Comparison of ENCODE assay signal across 33 mouse cellular contexts in the genomic region with DNA sequence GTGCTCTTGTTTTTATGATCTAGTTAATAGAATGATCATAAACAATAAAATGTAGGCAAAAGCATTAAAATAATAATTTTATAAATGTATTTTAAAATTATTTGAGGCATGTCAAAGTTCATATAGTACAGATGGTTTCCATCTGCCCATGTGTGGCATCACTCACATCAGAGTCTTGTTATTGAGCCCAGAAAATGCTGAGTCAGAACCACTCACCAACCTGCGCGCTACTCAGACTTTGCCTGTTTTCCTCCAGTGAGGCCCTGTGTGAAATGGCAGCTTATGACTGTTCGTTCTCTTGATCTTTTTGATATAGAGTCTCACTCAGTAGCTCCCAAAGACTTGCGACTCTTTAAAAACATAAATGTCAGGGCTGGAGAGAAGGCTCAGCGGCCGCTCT. TPM values are rescaled to one million over a fixed set of nuclear protein-coding genes. Genes with fewer than 3 reads are reported as not detected.
DNase-seq lines count a peak whose midpoint lies in the region; ATAC-seq and TF ChIP-seq lines count a peak whose summit lies in the region.
"Had no signal": no experiment of that assay in that cellular context is flagged by ENCODE, and none has a peak within 500 bp of the region (broad histone marks: within the 10 kb centered on the region; RNA-seq: fewer than 3 reads in every experiment).

No protein-coding gene starts in this region.

- ATAC-seq in liver, embryonic 13.5 days (ENCODE audit: low read depth) = peak; percentile 60; the same call in 1 of the 2 replicates
- no peak for ATAC-seq in liver, embryonic 12.5 days
- ATAC-seq: forebrain, embryonic 14.5 days; intestine, embryonic 15.5 days had no signal

- H3K9me3 ChIP-seq in liver, embryonic 13.5 days (replicated peaks) = no peaks in the 10 kb centered on the region
- H3K9me3 ChIP-seq in liver, embryonic 12.5 days (replicated peaks) = no peaks in the 10 kb centered on the region
- H3K9me3 ChIP-seq in ES-E14 (ENCODE audit: control insufficient read depth, insufficient read depth, low read depth, low read length) = no peaks in the 10 kb centered on the region
- H3K9me3 ChIP-seq: embryonic facial prominence, embryonic 12.5 days; embryonic facial prominence, embryonic 15.5 days; G1E; hindbrain, embryonic 12.5 days; hindbrain, embryonic 15.5 days; intestine, embryonic 15.5 days had no signal

- H3K27ac ChIP-seq in liver, embryonic 13.5 days = peak overlapping the region; percentile 61
- H3K27ac ChIP-seq in liver, embryonic 12.5 days = no peak overlapping the region
- H3K27ac ChIP-seq in ES-E14 (ENCODE audit: insufficient read depth, low read depth, low read length, poor library complexity, severe bottlenecking) = no peak overlapping the region
- no peak overlapping the region for H3K27ac ChIP-seq in layer of hippocampus, adult 2 months
- H3K27ac ChIP-seq: embryonic facial prominence, embryonic 12.5 days; embryonic facial prominence, embryonic 15.5 days; gastrocnemius, adult 2 months; hindbrain, embryonic 12.5 days; hindbrain, embryonic 15.5 days; intestine, embryonic 15.5 days had no signal

- no peak for TF ChIP-seq CTCF in layer of hippocampus, adult 2 months (conservative IDR thresholded peaks at IDR 0.05)

- in situ Hi-C loops in ES-E14 (cut with MboI; ENCODE audit: low sequenced_read_pairs in 2 of 2, unreplicated experiment in 2 of 2) = no loop called here

- H3K4me1 ChIP-seq in liver, embryonic 13.5 days (replicated peaks) = peaks cover 8% of the 10 kb centered on the region
- 0 out of 2 replicates have a peak, but pooled peaks cover 3% of the 10 kb centered on the region for H3K4me1 ChIP-seq in liver, embryonic 12.5 days
- H3K4me1 ChIP-seq in ES-E14 (ENCODE audit: control insufficient read depth in 2 of 2, insufficient read depth in 2 of 2, low read length in 2 of 2, poor library complexity in 1 of 2) = no peaks in the 10 kb centered on the region
- H3K4me1 ChIP-seq: embryonic facial prominence, embryonic 12.5 days; embryonic facial prominence, embryonic 15.5 days; hindbrain, embryonic 12.5 days; hindbrain, embryonic 15.5 days; intestine, embryonic 15.5 days had no signal

- H3K36me3 ChIP-seq in liver, embryonic 13.5 days = peaks cover 13% of the 10 kb centered on the region
- H3K36me3 ChIP-seq in liver, embryonic 12.5 days = peaks cover 18% of the 10 kb centered on the region
- peaks cover 6% of the 10 kb centered on the region; the same call in 1 of the 2 replicates for H3K36me3 ChIP-seq in ES-E14 (ENCODE audit: control insufficient read depth, insufficient read depth, low read length, poor library complexity, severe bottlenecking)

- H3K9ac ChIP-seq in liver, embryonic 13.5 days = no peak overlapping the region
- H3K9ac ChIP-seq in liver, embryonic 12.5 days = no peak overlapping the region
- H3K9ac ChIP-seq in ES-E14 (ENCODE audit: insufficient read depth, low read depth, low read length, poor library complexity, severe bottlenecking) = no peak overlapping the region
- H3K9ac ChIP-seq: embryonic facial prominence, embryonic 12.5 days; embryonic facial prominence, embryonic 15.5 days; forebrain, postnatal 0 days; hindbrain, embryonic 12.5 days; hindbrain, embryonic 15.5 days; intestine, embryonic 15.5 days had no signal

- DNase-seq in liver, embryonic 13.5 days = no peak
- no peak for DNase-seq in ES-E14 (ENCODE audit: low read depth, low spot score)
- DNase-seq in brain, adult 2 months (ENCODE audit: low read depth, low spot score) = peak; percentile 13
- DNase-seq in layer of hippocampus, adult 2 months (ENCODE audit: low spot score in 2 of 2) = no peak
- DNase-seq in cerebellum, adult 18-20 months = no peak
- DNase-seq: adrenal gland, adult 8-10 months; adrenal gland, postnatal 36 days; cerebellum, adult 11-12 months; cerebellum, adult 9-10 months; gastrocnemius, adult 2 months; gastrocnemius, postnatal 14 days; heart, adult 11 months had no signal

- WGBS in liver, embryonic 13.5 days (ENCODE audit: insufficient replicate concordance) = 80% methylated on average over 6 of the region's 6 CpGs
- WGBS in liver, embryonic 12.5 days (ENCODE audit: insufficient replicate concordance) = 82% methylated on average over 6 of the region's 6 CpGs

- no peak overlapping the region for H3K4me3 ChIP-seq in liver, embryonic 13.5 days (replicated peaks)
- H3K4me3 ChIP-seq in liver, embryonic 12.5 days = no peak overlapping the region
- no peak overlapping the region for H3K4me3 ChIP-seq in ES-E14 (ENCODE audit: insufficient read depth in 1 of 2, low read depth in 1 of 2, low read length in 2 of 2, poor library complexity in 1 of 2, severe bottlenecking in 1 of 2)
- no peak overlapping the region for H3K4me3 ChIP-seq in layer of hippocampus, adult 2 months
- H3K4me3 ChIP-seq: embryonic facial prominence, embryonic 12.5 days; embryonic facial prominence, embryonic 15.5 days; gastrocnemius, adult 2 months; hindbrain, embryonic 12.5 days; hindbrain, embryonic 15.5 days; intestine, embryonic 15.5 days had no signal

- H3K27me3 ChIP-seq in liver, embryonic 13.5 days = no peaks in the 10 kb centered on the region
- H3K27me3 ChIP-seq in liver, embryonic 12.5 days (replicated peaks) = no peaks in the 10 kb centered on the region
- H3K27me3 ChIP-seq: embryonic facial prominence, embryonic 12.5 days; embryonic facial prominence, embryonic 15.5 days; hindbrain, embryonic 12.5 days; hindbrain, embryonic 15.5 days; intestine, embryonic 15.5 days had no signal

- no peak overlapping the region for H3K4me2 ChIP-seq in liver, embryonic 13.5 days
- no peak overlapping the region for H3K4me2 ChIP-seq in liver, embryonic 12.5 days
- H3K4me2 ChIP-seq: embryonic facial prominence, embryonic 12.5 days; embryonic facial prominence, embryonic 15.5 days; heart, embryonic 11.5 days; hindbrain, embryonic 12.5 days; hindbrain, embryonic 15.5 days; intestine, embryonic 15.5 days had no signal

TF ChIP-seq in ES-E14, 5 proteins besides CTCF, POLR2A, EP300 and RAD21:
- TF ChIP-seq MAFK (IDR thresholded peaks at IDR 0.05; ENCODE audit: insufficient read depth, low read depth, low read length) = 0 out of 2 replicates have a peak, but pooled peaks have one; percentile 60
- TF ChIP-seq HCFC1 (IDR thresholded peaks at IDR 0.05; ENCODE audit: borderline replicate concordance, insufficient read depth, low read length) = no peak

RNA-seq across cellular contexts. Expression of a gene that starts 18.3 kb away (rescaled TPM):
- polyA plus RNA-seq in liver, embryonic 13.5 days (2015; fragmentation: Nextera tagmentation; extraction: Ambion mirVana) = 13.3 and 13.8 TPM in 2 replicates
- polyA plus RNA-seq in liver, embryonic 12.5 days (2016; fragmentation: Nextera tagmentation; extraction: Ambion mirVana) = 13.7 and 14.5 TPM in 2 replicates
- total RNA-seq in ES-E14 (2012; rRNA removed) = 10.7 and 11.1 TPM in 2 replicates
- 100 to 1,000 TPM; 130 to 133 TPM for total RNA-seq in layer of hippocampus, adult 2 months (2021)

RNA-seq across cellular contexts. Expression of a gene that starts 33.0 kb away (rescaled TPM):
- 0.60 and 0.82 TPM in 2 replicates for polyA plus RNA-seq in liver, embryonic 13.5 days (2015; fragmentation: Nextera tagmentation; extraction: Ambion mirVana)
- polyA plus RNA-seq in liver, embryonic 12.5 days (2016; fragmentation: Nextera tagmentation; extraction: Ambion mirVana) = 0.81 TPM in 2 replicates
- not detected in 2 replicates for total RNA-seq in ES-E14 (2012; rRNA removed)
- not detected for total RNA-seq in layer of hippocampus, adult 2 months (2021)
- total RNA-seq: adrenal gland, adult 8-10 months; adrenal gland, postnatal 36 days; forebrain, postnatal 0 days; gastrocnemius, adult 2 months; gastrocnemius, postnatal 14 days; heart, adult 8-10 months; heart, postnatal 25 days had no signal
- polyA plus RNA-seq: C2C12; frontal cortex, adult 2 months; heart, postnatal 0 days had no signal

RNA-seq across cellular contexts. Expression of a gene that starts 49.0 kb away (rescaled TPM):
- not detected in 2 replicates for polyA plus RNA-seq in liver, embryonic 13.5 days (2015; fragmentation: Nextera tagmentation; extraction: Ambion mirVana)
- not detected in 2 replicates for polyA plus RNA-seq in liver, embryonic 12.5 days (2016; fragmentation: Nextera tagmentation; extraction: Ambion mirVana)
- total RNA-seq in ES-E14 (2012; rRNA removed) = not detected in 2 replicates
- not detected for total RNA-seq in layer of hippocampus, adult 2 months (2021)
- total RNA-seq: adrenal gland, adult 8-10 months; adrenal gland, postnatal 36 days; common myeloid progenitor, adult 5-6 weeks; forebrain, postnatal 0 days; gastrocnemius, adult 2 months; gastrocnemius, postnatal 14 days; gastrocnemius, postnatal 4 days; heart, adult 8-10 months; heart, postnatal 25 days; hematopoietic stem cell, adult 5-6 weeks had no signal
- polyA plus RNA-seq: C2C12; CD4-positive, CD25-positive, alpha-beta regulatory T cell, adult 4 months; embryonic facial prominence, embryonic 12.5 days; embryonic facial prominence, embryonic 15.5 days; forebrain, embryonic 11.5 days; forebrain, embryonic 14.5 days; forebrain, postnatal 0 days; frontal cortex, adult 2 months; G1E; heart, embryonic 11.5 days; heart, embryonic 14.5 days; heart, postnatal 0 days; hindbrain, embryonic 12.5 days; hindbrain, embryonic 15.5 days; intestine, embryonic 15.5 days had no signal

Comparison
In these comparisons a context has a peak if more than half of its experiments do, and no peak if none do; other contexts are left out.
1. RNA of a gene that starts 18.3 kb away (total RNA-seq): 130 to 133 TPM in layer of hippocampus, adult 2 months; 10.7 to 11.1 TPM in ES-E14; every median in the first group is over 10 times any median in the second.